ENCODE assay signal across 9 mouse cellular contexts in genomic region chr8:120599504-120599903, GRCm38 (mm10). TPM values are rescaled to one million over a fixed set of nuclear protein-coding genes. Genes with fewer than 3 reads are reported as not detected.
DNase-seq lines count a peak whose midpoint lies in the region; ATAC-seq and TF ChIP-seq lines count a peak whose summit lies in the region.
"Had no signal": no experiment of that assay in that cellular context is flagged by ENCODE, and none has a peak within 500 bp of the region (broad histone marks: within the 10 kb centered on the region; RNA-seq: fewer than 3 reads in every experiment).

No protein-coding gene starts in this region.

- WGBS in heart, embryonic 12.5 days: 49% methylated on average over 7 of the region's 7 CpGs

- H3K4me2 ChIP-seq in heart, embryonic 12.5 days: no peak overlapping the region

- H3K36me3 ChIP-seq in heart, embryonic 12.5 days: no peaks in the 10 kb centered on the region
- H3K36me3 ChIP-seq in splenic B cell, adult 2 months (ENCODE audit: control insufficient read depth, insufficient read depth, low read length, poor library complexity, severe bottlenecking): no peaks in the 10 kb centered on the region

- no peak for TF ChIP-seq POLR2A in cortical plate, adult 2 months (IDR thresholded peaks at IDR 0.05; ENCODE audit: extremely low read depth, insufficient read depth, low read length)

- H3K9ac ChIP-seq in heart, embryonic 12.5 days: no peak overlapping the region

- H3K4me3 ChIP-seq in heart, embryonic 12.5 days: no peak overlapping the region
- no peak overlapping the region for H3K4me3 ChIP-seq in cortical plate, adult 2 months (ENCODE audit: insufficient read depth, low read length)

- ATAC-seq in heart, embryonic 12.5 days (ENCODE audit: insufficient number of reproducible peaks, low FRiP score): no peak

- peak; percentile 82 to 93 for DNase-seq in heart, adult 18-20 months
- DNase-seq in adrenal gland, adult (ENCODE audit: inconsistent age in 2 of 2, low spot score in 1 of 2): peak; percentile 79 to 94
- DNase-seq in heart, adult 8-10 months (ENCODE audit: low spot score): peak; percentile 86
- DNase-seq in left cerebral cortex, adult 11 months (ENCODE audit: low spot score): peak; percentile 62
- peak; percentile 61 for DNase-seq in mesoderm, embryonic 11.5 days (ENCODE audit: low read depth, low spot score)
- peak; percentile 84 for DNase-seq in splenic B cell, adult 2 months (ENCODE audit: low read depth, low spot score)

- peak; percentile 72 for TF ChIP-seq CTCF in cortical plate, adult 2 months (IDR thresholded peaks at IDR 0.05; ENCODE audit: extremely low read depth, insufficient read depth, low read length)

- H3K4me1 ChIP-seq in heart, embryonic 12.5 days (replicated peaks): peaks cover 12% of the 10 kb centered on the region; the same call in 1 of the 2 replicates
- H3K4me1 ChIP-seq in cortical plate, adult 2 months (ENCODE audit: control insufficient read depth, insufficient read depth, low read length): peaks cover 2% of the 10 kb centered on the region; the same call in 1 of the 2 replicates

- H3K27ac ChIP-seq in heart, embryonic 12.5 days (ENCODE audit: poor library complexity, severe bottlenecking): no peak overlapping the region
- H3K27ac ChIP-seq in cortical plate, adult 2 months (ENCODE audit: insufficient read depth, low read length): no peak overlapping the region
- H3K27ac ChIP-seq: macrophage had no signal

- peaks cover 6% of the 10 kb centered on the region; the same call in 1 of the 2 replicates for H3K27me3 ChIP-seq in heart, embryonic 12.5 days (replicated peaks)
- no peaks in the 10 kb centered on the region for H3K27me3 ChIP-seq in splenic B cell, adult 2 months (ENCODE audit: control insufficient read depth, insufficient read depth, low read length, poor library complexity, severe bottlenecking)

- H3K9me3 ChIP-seq in heart, embryonic 12.5 days (replicated peaks): no peaks in the 10 kb centered on the region; the same call in 1 of the 2 replicates

RNA-seq across cellular contexts. Expression of gene Gins2, which starts 10.4 kb away (rescaled TPM):
- 1 to 10 TPM in 1 of 2 experiments, under 1 TPM in 1; 0.98 to 1.8 TPM for total RNA-seq in heart, adult 18-20 months (2021)
- 63.4 and 66.8 TPM in 2 replicates for polyA plus RNA-seq in heart, embryonic 12.5 days (2016; fragmentation: Nextera tagmentation; extraction: Ambion mirVana)
- polyA plus RNA-seq in cortical plate, adult 2 months (2012; rRNA removed): 2.2 and 2.4 TPM in 2 replicates
- total RNA-seq in heart, adult 8-10 months (2022): 1 to 10 TPM in 3 of 4 experiments, under 1 TPM in 1; 0.98 to 1.7 (median 1.7) TPM

RNA-seq across cellular contexts. Expression of gene 1190005I06Rik, which starts 47.9 kb away (rescaled TPM):
- 1 to 10 TPM; 5.6 to 6.3 TPM for total RNA-seq in heart, adult 18-20 months (2021)
- polyA plus RNA-seq in heart, embryonic 12.5 days (2016; fragmentation: Nextera tagmentation; extraction: Ambion mirVana): 3.5 and 6.7 TPM in 2 replicates
- polyA plus RNA-seq in cortical plate, adult 2 months (2012; rRNA removed): 10.8 and 11.0 TPM in 2 replicates
- 1 to 10 TPM; 3.0 to 5.7 (median 4.3) TPM for total RNA-seq in heart, adult 8-10 months (2022)
